Mouse (Mus musculus): ENCODE measurements at regions not wholly inside any gene's neighbourhood (a gene's known extent, or its start where the extent isn't known, plus 50 kb on each side); places are given as distances from the start of the nearest gene placed in this dataset.

- peak; percentile 91 for DNase-seq (ENCODE audit: low read depth, low spot score)
These were observed 55.5 kb upstream of the Brd7 start for GRCm38 (mm10) chr8:88417307-88418095.

- no peak for DNase-seq (ENCODE audit: low read depth, low spot score)
These were observed 61.3 kb upstream of the Brd7 start for GRCm38 (mm10) chr8:88423264-88423663.

DNA sequence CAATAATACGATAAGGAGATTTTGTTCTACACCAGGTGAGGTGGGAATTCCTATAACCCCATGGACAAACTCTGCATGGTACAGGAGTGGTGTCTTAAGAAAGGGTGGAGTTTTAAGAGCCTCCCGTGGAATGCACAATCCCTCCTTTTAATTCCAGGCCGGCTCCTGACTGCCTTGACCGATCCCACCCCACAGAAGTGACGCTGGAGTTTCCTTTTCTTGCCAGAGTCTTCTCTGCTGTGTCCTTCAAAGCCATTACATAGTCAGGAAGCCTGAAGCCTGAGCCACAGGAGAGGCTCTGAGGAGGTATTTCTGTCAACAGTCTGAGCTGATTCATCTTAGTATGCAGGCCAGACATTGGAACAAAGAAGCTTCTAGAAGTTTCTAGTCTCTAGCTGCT lies 66.6 kb upstream of the Brd7 start:
- DNase-seq (ENCODE audit: low read depth, low spot score): no peak

DNA sequence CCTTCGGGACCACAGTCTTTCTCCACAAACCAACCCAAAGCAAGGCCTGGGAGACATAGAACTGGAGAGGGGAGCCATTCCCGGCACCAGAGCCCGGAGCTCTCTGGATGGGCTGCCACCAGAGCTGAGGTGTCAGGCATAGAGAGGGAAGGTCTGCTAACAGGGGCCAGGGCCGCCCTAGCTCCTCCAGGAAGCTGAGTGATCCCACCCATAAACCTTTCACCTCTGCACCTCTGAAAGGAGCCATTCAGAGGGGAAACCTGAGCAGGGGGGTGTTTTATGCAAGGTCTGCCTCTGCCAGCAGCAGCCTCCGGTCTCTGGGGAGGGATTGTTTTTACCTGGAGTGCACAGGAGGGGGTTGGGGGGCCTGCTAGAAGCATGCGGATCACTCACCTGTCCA lies 69.4 kb upstream of the Brd7 start:
- DNase-seq (ENCODE audit: low read depth, low spot score): no peak

DNA sequence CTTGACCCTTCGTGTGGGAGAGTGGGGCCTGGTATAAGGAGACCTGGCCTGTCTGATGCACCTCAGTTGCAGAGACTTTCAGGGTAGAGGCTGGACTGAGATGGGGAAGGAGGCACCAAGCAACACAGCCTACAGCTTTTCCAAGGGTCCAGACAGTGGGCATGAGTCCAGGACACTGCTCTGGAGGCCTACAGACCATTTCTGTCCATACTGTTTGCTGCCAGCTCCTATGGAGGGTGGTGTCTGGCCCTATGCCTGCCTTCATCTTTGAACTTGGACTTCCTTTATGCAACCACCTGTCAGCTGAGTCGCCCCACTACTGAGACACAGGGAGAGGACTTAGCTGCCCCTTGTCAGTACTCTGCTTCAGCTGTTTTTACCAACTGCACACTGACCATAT lies 73.7 kb upstream of the Brd7 start:
- no peak for DNase-seq (ENCODE audit: low read depth, low spot score)

DNA sequence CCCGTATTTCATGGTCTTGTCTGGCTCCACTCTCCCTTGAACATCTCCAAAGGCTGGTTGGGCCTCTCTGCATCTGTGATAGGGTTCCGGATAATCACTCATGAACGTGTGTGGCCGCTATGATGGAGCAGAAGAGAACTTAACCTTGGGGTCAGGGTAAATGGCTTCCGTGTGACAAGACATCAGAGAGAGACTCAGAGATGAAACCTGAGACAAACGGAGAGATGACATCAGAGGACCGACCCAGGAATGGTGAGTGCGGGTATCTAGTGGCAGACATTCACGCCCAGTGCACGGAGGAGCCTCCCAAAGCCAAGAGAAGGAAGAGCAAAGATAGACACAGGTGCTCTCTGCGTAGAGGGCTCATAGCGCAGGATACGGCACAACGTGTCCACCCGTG lies 78.2 kb upstream of the Brd7 start:
- DNase-seq (ENCODE audit: low read depth, low spot score): no peak

DNA sequence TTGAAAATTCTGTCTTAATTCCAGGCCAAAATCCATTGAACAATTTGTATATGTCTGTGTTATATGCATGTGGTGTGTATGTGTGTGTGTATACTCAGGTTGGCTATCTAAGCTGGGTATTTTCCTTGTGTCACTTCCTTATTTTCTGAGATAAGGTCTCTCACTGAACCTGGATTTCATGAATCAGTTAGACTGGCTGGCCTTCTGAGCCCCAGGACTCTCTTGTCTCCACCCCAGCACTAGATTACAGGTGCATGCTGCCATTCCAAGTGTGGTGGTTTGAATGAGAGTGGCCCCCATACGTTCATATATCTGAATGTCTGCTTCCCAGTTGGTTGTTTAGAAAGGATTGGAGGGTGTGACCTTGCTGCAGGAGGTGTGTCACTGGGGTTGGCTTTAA lies 77.8 kb upstream of the Nkd1 start:
- no peak for DNase-seq (ENCODE audit: low read depth, low spot score)

DNA sequence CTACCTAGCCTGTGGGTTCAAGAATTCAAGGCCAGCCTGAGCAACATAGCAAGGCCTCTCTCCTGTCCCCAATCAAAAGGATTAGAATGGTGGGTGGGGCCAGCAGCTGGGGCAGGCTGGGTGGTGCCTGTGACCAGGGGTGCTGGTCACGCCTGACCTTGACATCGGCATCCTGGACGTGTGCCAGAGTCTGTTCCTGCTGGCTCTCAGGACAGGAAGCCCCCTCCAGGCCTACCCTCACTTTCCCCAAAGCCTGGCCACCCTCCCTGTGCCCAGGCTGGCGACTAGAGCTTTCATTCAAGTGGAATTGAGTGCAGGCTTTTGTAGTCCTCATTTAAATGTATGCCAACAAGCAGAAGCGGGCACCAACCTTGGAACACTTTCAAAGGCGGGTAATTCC lies 73.7 kb upstream of the Nkd1 start:
- DNase-seq (ENCODE audit: low read depth, low spot score): peak; percentile 37

GRCm38 (mm10) chr8:88447844-88448535 lies 73.2 kb upstream of the Nkd1 start:
- DNase-seq (ENCODE audit: low read depth, low spot score): no peak

- DNase-seq (ENCODE audit: low read depth, low spot score): peak; percentile 54
These were observed 72.2 kb upstream of the Nkd1 start for GRCm38 (mm10) chr8:88449001-88449400.

DNA sequence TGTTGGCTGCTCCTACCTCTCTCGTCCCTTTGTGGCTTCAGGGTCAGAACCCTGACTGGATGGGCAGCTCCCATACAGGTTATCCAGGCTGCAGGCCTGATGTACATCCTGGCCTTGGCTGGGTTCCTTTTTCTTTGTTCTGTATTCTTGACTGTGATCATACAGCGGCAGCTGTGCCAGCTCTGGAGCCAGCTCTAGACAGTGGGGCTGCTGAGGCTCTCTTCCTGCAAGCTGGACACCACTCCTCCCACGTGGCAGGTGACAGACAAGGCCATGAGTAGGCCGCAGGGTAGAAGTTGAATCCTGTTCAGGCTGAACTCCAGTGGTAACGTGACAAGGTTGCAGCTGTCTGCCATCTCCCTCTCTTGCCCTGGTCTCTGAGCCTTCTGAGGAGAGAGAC lies 71.6 kb upstream of the Nkd1 start:
- DNase-seq (ENCODE audit: low read depth, low spot score): no peak

DNA sequence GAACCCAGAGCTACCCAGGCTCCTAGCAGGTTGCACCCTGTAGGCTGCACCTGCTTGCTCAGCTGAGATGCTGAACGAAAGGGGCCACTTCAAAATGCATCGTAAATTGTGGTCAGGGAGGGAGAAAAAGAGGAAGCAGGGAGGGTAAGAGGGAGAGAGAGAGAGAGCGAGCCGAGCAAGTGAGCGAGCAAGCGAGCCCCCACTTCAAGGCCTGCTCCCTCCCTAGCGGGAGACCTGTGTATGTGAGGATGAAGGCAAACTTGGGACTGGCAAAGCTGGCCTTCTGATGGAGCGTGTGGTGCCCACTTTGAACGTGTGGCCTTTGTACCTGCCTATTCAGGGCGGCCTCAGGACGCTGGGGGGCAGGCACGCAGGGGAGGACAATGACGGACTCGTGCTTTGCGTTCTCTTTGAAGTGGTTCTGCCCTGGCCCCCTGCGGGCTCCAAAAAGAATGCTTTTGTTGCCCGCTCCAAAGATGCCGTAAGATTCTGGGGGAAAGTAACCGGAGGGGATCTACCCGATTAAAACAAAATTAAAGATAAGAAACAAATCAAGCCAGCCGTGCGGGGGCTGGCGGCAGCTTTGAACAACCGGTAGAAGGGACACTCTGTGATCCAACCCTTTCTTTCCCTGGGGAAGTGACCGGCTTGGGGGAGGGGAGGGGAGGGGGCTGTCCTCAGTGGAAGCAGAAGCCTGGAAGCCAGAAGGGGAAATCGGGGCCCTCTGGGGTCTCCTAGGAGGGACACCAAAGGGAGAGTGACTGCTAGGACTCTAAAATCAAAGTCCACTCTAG lies 70.1 kb upstream of the Nkd1 start:
- DNase-seq (ENCODE audit: low read depth, low spot score): peak; percentile 25

DNA sequence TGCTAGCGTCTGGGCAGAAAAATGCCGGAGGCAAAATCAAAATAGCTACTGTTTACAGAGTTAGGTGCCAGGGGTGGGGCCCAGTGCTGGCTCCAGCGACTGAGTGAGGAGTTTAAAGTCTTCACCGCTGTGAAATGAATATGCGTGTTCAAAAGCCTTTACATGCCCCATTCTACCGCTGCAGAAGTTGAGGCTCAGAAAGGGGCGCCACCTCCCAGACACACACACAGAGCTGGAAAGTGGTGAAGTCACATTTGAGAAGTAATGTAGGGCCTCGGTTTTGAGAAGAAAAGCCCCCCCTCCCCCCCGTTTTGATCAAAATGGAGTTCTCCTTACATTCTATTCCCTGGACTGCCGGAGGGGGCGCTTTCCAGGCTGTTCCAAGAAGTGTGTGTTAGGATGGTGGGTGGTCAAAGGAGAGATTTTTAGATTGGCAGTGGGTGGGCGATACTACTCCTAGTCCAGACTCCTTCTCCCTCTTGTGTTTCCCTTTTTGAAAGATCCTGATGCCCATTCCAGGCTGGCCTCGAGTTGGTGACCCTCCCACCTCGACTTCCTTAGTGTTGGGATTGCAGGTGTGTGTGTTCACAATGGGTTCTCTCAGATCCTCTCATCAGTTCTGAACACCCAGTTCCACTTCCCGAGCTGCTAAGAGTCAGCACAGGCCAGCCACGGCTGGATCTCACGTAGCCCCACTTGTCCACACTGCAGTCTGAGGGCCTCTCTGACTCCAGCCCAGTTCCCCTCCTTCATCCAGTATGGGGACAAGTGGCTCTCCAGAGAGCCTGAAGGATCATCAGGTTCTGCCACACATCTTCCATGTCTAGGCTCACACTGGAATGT lies 69.3 kb upstream of the Nkd1 start:
- DNase-seq (ENCODE audit: low read depth, low spot score): no peak

DNA sequence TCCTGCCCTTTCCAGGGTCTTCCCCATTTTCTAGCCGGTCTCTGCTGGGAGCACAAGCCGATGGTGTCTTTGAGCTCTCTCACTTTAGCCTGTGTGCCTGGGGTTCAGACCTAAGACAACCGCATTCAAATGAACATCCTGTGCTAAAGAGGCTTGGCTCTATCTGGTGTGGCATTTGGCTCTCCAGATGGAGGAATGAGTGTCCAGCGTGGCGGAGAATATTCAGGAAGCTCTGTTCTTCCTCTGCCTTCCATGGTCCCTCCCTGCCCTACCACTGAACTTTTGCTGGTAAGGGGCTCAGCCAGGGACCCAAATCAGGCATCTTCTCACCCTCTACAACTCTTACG lies 68.7 kb upstream of the Nkd1 start:
- DNase-seq (ENCODE audit: low read depth, low spot score): peak; percentile 89

DNA sequence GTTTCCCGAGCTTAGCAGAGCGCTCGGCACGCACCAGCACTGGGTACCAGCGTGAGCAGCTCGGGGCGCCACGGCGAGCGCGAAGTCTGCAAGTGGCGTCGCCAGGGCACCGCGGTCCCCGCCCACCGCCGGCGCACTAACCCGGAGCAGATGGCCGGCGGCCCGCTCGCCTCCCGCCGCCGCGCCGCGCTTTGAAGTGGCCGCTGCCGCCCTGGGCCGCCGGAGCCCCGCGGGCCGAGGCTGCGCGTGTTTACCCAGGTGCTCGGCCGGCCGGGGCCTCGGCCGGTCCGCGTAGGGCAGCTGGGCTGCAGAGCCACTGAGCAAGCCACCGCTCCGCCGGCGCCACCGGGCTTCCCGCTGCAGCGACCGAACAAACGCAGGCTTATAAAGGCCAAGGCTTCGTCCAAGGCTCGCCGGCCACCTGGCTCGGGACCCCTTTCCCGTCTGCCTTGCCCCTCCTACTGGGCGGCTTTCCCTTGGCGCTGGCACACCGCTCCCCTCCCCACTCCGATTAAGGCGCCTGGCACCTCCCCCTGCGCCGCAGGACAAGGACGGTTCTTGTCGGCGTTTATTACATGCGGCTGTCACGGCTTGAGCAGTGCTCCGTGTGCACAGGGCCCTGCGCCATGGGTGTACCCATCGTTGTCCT lies 67.0 kb upstream of the Nkd1 start:
- DNase-seq (ENCODE audit: low read depth, low spot score): peak; percentile 86

- DNase-seq (ENCODE audit: low read depth, low spot score): no peak
These were observed 66.2 kb upstream of the Nkd1 start for GRCm38 (mm10) chr8:88454906-88455305.

DNA sequence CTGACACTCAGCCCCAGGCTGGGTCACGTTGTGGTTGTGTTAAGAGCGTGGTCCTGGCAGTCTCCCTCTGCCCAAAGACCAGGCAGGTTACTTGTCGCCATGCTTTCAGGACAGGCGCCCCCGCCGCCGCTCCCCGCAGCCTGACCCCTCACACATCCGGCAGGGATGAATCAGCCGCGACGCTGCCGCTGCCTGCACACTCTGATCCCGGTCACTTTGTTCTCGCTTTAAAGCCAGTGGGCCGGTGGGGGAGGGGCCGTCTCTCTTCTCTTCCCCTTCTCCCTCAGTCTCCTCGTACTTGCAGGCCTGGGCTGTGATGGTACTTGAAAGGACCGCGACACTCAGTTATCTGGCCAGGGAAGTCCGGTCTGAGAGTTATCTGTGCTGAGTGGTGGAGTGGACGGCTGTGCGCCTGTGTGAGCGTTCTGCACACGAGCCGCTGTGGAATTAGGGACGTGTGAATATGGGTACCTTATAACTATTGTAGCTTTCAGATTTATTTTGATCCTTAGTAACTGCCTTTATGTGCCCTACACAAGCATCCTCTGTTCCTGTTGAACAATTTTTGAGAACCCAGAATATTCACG lies 65.6 kb upstream of the Nkd1 start:
- DNase-seq (ENCODE audit: low read depth, low spot score): peak; percentile 27

DNA sequence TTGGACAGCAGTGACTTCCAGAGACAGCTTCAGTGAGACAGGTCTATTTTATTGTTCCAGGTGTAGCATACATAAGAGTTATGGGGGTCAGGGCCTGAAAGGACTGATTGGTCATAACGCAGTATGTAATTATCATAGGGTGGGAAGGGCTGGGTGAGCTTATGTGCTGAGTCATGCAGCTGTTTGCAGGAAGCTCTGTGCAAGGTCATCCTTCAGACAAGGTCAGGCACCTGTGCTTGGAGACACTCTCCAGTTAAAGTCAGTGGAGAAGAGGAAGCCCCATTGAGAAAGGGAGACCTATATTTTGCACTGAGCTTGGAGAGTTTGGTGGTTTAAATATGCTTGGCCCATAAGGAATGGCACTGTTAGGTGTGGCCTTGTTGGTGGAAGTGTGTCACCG lies 62.0 kb upstream of the Nkd1 start:
- DNase-seq (ENCODE audit: low read depth, low spot score): no peak

- DNase-seq (ENCODE audit: low read depth, low spot score): no peak
These were observed 53.4 kb upstream of the Nkd1 start for GRCm38 (mm10) chr8:88467756-88468155.

GRCm38 (mm10) chr8:88470931-88471455 lies 50.2 kb upstream of the Nkd1 start:
- DNase-seq (ENCODE audit: low read depth, low spot score): no peak

Measured in brain, adult 2 months (tissue).